18 mouse cellular contexts compared by ENCODE assay signal in genomic region chr5:111663831-111664230, GRCm38 (mm10).
DNase-seq lines count a peak whose midpoint lies in the region; ATAC-seq and TF ChIP-seq lines count a peak whose summit lies in the region.
"Had no signal": no experiment of that assay in that cellular context is flagged by ENCODE, and none has a peak within 500 bp of the region (broad histone marks: within the 10 kb centered on the region; RNA-seq: fewer than 3 reads in every experiment).

No protein-coding gene starts in this region.

- H3K4me1 ChIP-seq in midbrain, embryonic 11.5 days (ENCODE audit: control insufficient read depth, insufficient read depth, low read length): peaks cover 31% of the 10 kb centered on the region
- peaks cover 18% of the 10 kb centered on the region for H3K4me1 ChIP-seq in midbrain, postnatal 0 days (ENCODE audit: insufficient read depth, low read length)
- peaks cover 8% of the 10 kb centered on the region; the same call in 1 of the 2 replicates for H3K4me1 ChIP-seq in embryonic facial prominence, embryonic 12.5 days
- H3K4me1 ChIP-seq in limb, embryonic 10.5 days: peaks cover 21% of the 10 kb centered on the region; the same call in 1 of the 2 replicates
- H3K4me1 ChIP-seq: heart, embryonic 12.5 days had no signal

- H3K9ac ChIP-seq in midbrain, embryonic 11.5 days (ENCODE audit: low read length): no peak overlapping the region
- H3K9ac ChIP-seq in midbrain, postnatal 0 days (replicated peaks; ENCODE audit: low read length, poor library complexity, severe bottlenecking): no peak overlapping the region
- H3K9ac ChIP-seq in embryonic facial prominence, embryonic 12.5 days: no peak overlapping the region
- H3K9ac ChIP-seq: forebrain, embryonic 13.5 days; forebrain, postnatal 0 days; heart, embryonic 12.5 days; hindbrain, embryonic 15.5 days had no signal

- WGBS in midbrain, embryonic 11.5 days: 79% methylated on average over 7 of the region's 7 CpGs
- 87% methylated on average over 7 of the region's 7 CpGs for WGBS in midbrain, postnatal 0 days
- WGBS in embryonic facial prominence, embryonic 12.5 days: 45% methylated on average over 7 of the region's 7 CpGs
- 86% methylated on average over 7 of the region's 7 CpGs for WGBS in limb, embryonic 10.5 days

- H3K27ac ChIP-seq in midbrain, embryonic 11.5 days (ENCODE audit: low read depth, low read length): 0 out of 2 replicates have a peak overlapping the region, but pooled peaks have one; percentile 8
- H3K27ac ChIP-seq in midbrain, postnatal 0 days (ENCODE audit: low read depth, low read length): no peak overlapping the region
- H3K27ac ChIP-seq in embryonic facial prominence, embryonic 12.5 days: peak overlapping the region; percentile 80
- H3K27ac ChIP-seq in limb, embryonic 10.5 days: peak overlapping the region; percentile 11; the same call in 1 of the 2 replicates
- H3K27ac ChIP-seq: forebrain, embryonic 13.5 days; heart, adult 2 months; hindbrain, embryonic 15.5 days had no signal

- ATAC-seq in midbrain, embryonic 11.5 days (ENCODE audit: low FRiP score): no peak
- no peak for ATAC-seq in midbrain, postnatal 0 days (ENCODE audit: low FRiP score)
- ATAC-seq in embryonic facial prominence, embryonic 12.5 days (ENCODE audit: insufficient number of reproducible peaks, insufficient read depth, low FRiP score, low TSS enrichment): no peak
- ATAC-seq: forebrain, embryonic 13.5 days; forebrain, postnatal 0 days; inflammation-experienced regulatory T-cells, adult 6 months had no signal

- no peak for TF ChIP-seq CTCF in midbrain, postnatal 0 days (IDR thresholded peaks at IDR 0.05)

- H3K4me2 ChIP-seq in midbrain, embryonic 11.5 days: no peak overlapping the region
- H3K4me2 ChIP-seq in midbrain, postnatal 0 days (ENCODE audit: low read depth, low read length, poor library complexity, severe bottlenecking): no peak overlapping the region
- no peak overlapping the region for H3K4me2 ChIP-seq in embryonic facial prominence, embryonic 12.5 days (replicated peaks)
- H3K4me2 ChIP-seq: forebrain, embryonic 13.5 days; heart, embryonic 12.5 days; hindbrain, embryonic 15.5 days had no signal

- no peaks in the 10 kb centered on the region for H3K36me3 ChIP-seq in midbrain, embryonic 11.5 days (ENCODE audit: control insufficient read depth, insufficient read depth, low read length)
- H3K36me3 ChIP-seq in midbrain, postnatal 0 days (ENCODE audit: insufficient read depth, low read length): no peaks in the 10 kb centered on the region
- H3K36me3 ChIP-seq in embryonic facial prominence, embryonic 12.5 days: no peaks in the 10 kb centered on the region
- no peaks in the 10 kb centered on the region for H3K36me3 ChIP-seq in limb, embryonic 10.5 days
- H3K36me3 ChIP-seq: heart, embryonic 12.5 days; hindbrain, embryonic 15.5 days had no signal

- no peak overlapping the region for H3K4me3 ChIP-seq in midbrain, embryonic 11.5 days (ENCODE audit: low read depth, low read length)
- H3K4me3 ChIP-seq in midbrain, postnatal 0 days (ENCODE audit: low read depth, low read length): no peak overlapping the region
- no peak overlapping the region for H3K4me3 ChIP-seq in embryonic facial prominence, embryonic 12.5 days
- H3K4me3 ChIP-seq in limb, embryonic 10.5 days: no peak overlapping the region
- H3K4me3 ChIP-seq: forebrain, embryonic 13.5 days; heart, adult 2 months; heart, embryonic 12.5 days; hindbrain, embryonic 15.5 days had no signal

- no peak for DNase-seq in midbrain, embryonic 11.5 days (ENCODE audit: low spot score, missing footprints)
- DNase-seq in midbrain, postnatal 0 days (ENCODE audit: low spot score): no peak
- DNase-seq in limb, embryonic 10.5 days (ENCODE audit: low spot score): no peak
- no peak for DNase-seq in heart, adult 8-10 months (ENCODE audit: low spot score)
- no peak for DNase-seq in right cerebral cortex, adult 2 months (ENCODE audit: low spot score in 2 of 2)
- DNase-seq: adrenal gland, adult 2 months; adrenal gland, postnatal 36 days; cerebellum, adult 2 months; cerebellum, postnatal 10 days; embryo, embryonic 11 days; forebrain, postnatal 0 days; gastrocnemius, postnatal 14 days; heart, adult 2 months had no signal

- H3K27me3 ChIP-seq in midbrain, embryonic 11.5 days (ENCODE audit: control insufficient read depth, insufficient read depth, low read length): no peaks in the 10 kb centered on the region
- no peaks in the 10 kb centered on the region for H3K27me3 ChIP-seq in midbrain, postnatal 0 days (ENCODE audit: insufficient read depth, low read length)
- H3K27me3 ChIP-seq in embryonic facial prominence, embryonic 12.5 days: no peaks in the 10 kb centered on the region
- peaks cover 76% of the 10 kb centered on the region for H3K27me3 ChIP-seq in limb, embryonic 10.5 days (ENCODE audit: low read depth, poor library complexity, severe bottlenecking)
- H3K27me3 ChIP-seq: hindbrain, embryonic 15.5 days had no signal

- H3K9me3 ChIP-seq in midbrain, embryonic 11.5 days (ENCODE audit: control insufficient read depth, low read length): no peaks in the 10 kb centered on the region; the same call in 1 of the 2 replicates
- H3K9me3 ChIP-seq in midbrain, postnatal 0 days (ENCODE audit: low read length): no peaks in the 10 kb centered on the region
- 0 out of 2 replicates have a peak, but pooled peaks cover 7% of the 10 kb centered on the region for H3K9me3 ChIP-seq in embryonic facial prominence, embryonic 12.5 days
- no peaks in the 10 kb centered on the region for H3K9me3 ChIP-seq in limb, embryonic 10.5 days (replicated peaks)
- H3K9me3 ChIP-seq: hindbrain, embryonic 15.5 days had no signal
